Mouse (Mus musculus): Measurements from ENCODE around the gene Gm21797. TPM values are rescaled to one million over a fixed set of nuclear protein-coding genes. Genes with fewer than 3 reads are reported as not detected.

Gm21797 gene
- polyA plus RNA-seq (2014; fragmentation: Illumina TruSeq; extraction: RNeasy Lipid Tissue Mini Kit (QIAGEN cat#74804); ENCODE audit: low replicate concordance): not detected

DNA sequence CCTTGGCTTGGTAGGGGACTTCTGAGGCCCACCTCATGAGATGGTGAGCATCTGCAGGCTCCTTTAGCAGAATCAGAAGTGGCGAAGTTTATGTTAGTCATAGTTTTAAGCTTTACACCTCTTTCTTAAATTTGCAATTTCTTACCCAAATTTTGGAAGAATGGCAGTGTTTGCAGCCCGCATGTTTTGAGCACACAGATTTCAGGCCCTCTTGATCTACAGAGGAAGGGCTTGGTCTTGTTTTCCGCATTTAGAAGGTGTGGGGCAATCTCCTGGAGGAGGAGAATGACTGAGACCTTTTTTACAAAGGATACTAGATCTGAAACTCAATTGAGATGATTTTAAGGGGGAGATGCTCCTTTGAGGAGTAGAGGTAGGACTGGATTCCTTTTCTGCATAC lies at the start of gene Gm21797:
Gene Gm21797 (minus strand): TSS at position 101 of the 400 bp plus-strand sequence.

DNA sequence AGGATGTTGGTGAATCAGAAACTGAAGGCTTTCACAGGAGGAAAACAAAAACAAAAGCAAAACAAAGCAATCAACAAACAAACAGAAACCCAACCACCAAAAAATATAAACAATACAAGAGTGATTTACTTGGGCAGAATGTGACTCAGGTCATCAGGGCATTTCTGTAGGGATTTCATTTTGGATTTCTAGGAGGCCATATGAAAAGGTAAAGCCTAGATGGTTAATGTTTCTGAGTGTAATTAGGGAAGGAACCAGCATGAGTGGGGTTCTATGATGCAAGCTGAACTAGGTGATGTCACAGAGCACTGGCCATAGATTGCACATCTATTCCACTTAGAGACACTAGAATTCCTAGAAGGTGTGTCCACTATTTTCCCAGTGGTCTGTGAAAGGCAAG lies 29.0 kb upstream of the Gm21797 start, which contains the start of gene Gm20795:
Gene Gm20795 (plus strand): TSS at position 301 of the 400 bp plus-strand sequence.

Other genes with a start within 250 kb of the Gm21797 start
- gene Gm21852, start 123.8 kb downstream of the Gm21797 start, polyA plus RNA-seq (2014; fragmentation: Illumina TruSeq; extraction: RNeasy Lipid Tissue Mini Kit (QIAGEN cat#74804); ENCODE audit: low replicate concordance): not detected
- gene Gm20795, start 29.1 kb upstream of the Gm21797 start, polyA plus RNA-seq (2014; fragmentation: Illumina TruSeq; extraction: RNeasy Lipid Tissue Mini Kit (QIAGEN cat#74804); ENCODE audit: low replicate concordance): not detected

Measured in small intestine, adult 10 weeks (tissue).